Mouse (Mus musculus) testis, adult 2 months (tissue): ENCODE data around the gene Zfp36l1.

Source experiments
- CTCF ChIP-seq: fragments of 200-500 bp; IDR thresholded peaks from 2 replicates; pipeline ENCODE4 v1.5.1; 2012; ENCODE audit warnings: low read depth, mild to moderate bottlenecking, inconsistent platforms, low read length, moderate library complexity; ENCODE audit not compliant: control insufficient read depth, insufficient read depth, insufficient replicate concordance
- POLR2A ChIP-seq: fragments of 200-500 bp; IDR thresholded peaks from 2 replicates; pipeline ENCODE4 v1.6.1; 2012; ENCODE audit warnings: low read depth, mild to moderate bottlenecking, inconsistent platforms, low read length, moderate library complexity; ENCODE audit not compliant: control insufficient read depth

GRCm38 (mm10) chr12:80063402-80064150 lies 49.2 kb downstream of the Zfp36l1 start:
- no peak for TF ChIP-seq POLR2A
- TF ChIP-seq CTCF, result no peak
